Mouse (Mus musculus) thymus, postnatal 0 days (tissue): Measurements from ENCODE around the gene Lrfn2. TPM values are rescaled to one million over a fixed set of nuclear protein-coding genes. Genes with fewer than 3 reads are reported as not detected.

Experiments used
- DNase-seq: peaks from one replicate; pipeline ENCODE4 v3.0.0-alpha.2; 2015; ENCODE audit warnings: low spot score
- microRNA-seq: library from miRNA; unstranded; fragments of <30 nt; microRNA quantifications from one replicate; pipeline ENCODE4, GENCODE M21; 2016; ENCODE audit warnings: borderline number of aligned reads
- polyA plus RNA-seq: library from polyadenylated mRNA; unstranded; fragments of >200 nt; fragmentation: Nextera tagmentation; extraction: Ambion mirVana; gene quantifications from 2 replicates; pipeline ENCODE4 v1.2.1, GENCODE M21; 2015

Lrfn2 gene
- polyA plus RNA-seq, 1 experiment from 2014 or later = 0.09 TPM

GRCm38 (mm10) chr17:49124642-49125041 is 192.5 kb downstream of the Lrfn2 start:
- no peak for DNase-seq

Small RNA genes lying within 50 kb of the gene (microRNA-seq; reads per million reads assigned to microRNA genes)
- gene Gm44304 = not detected
